In genomic region chr3:4669971-4670370, GRCm38 (mm10) we compare ENCODE assay signal across 26 mouse cellular contexts.
DNase-seq lines count a peak whose midpoint lies in the region; ATAC-seq and TF ChIP-seq lines count a peak whose summit lies in the region.
"Had no signal": no experiment of that assay in that cellular context is flagged by ENCODE, and none has a peak within 500 bp of the region (broad histone marks: within the 10 kb centered on the region; RNA-seq: fewer than 3 reads in every experiment).

No protein-coding gene starts in this region.

- H3K27ac ChIP-seq in hindbrain, embryonic 14.5 days, result no peak overlapping the region
- no peak overlapping the region for H3K27ac ChIP-seq in hindbrain, embryonic 12.5 days
- H3K27ac ChIP-seq in midbrain, embryonic 15.5 days, result no peak overlapping the region
- no peak overlapping the region for H3K27ac ChIP-seq in midbrain, embryonic 10.5 days (replicated peaks)
- no peak overlapping the region for H3K27ac ChIP-seq in midbrain, postnatal 0 days (ENCODE audit: low read depth, low read length)
- H3K27ac ChIP-seq: embryonic facial prominence, embryonic 10.5 days; heart, adult 2 months; heart, embryonic 13.5 days; hindbrain, embryonic 13.5 days; kidney, postnatal 0 days; limb, embryonic 13.5 days; liver, embryonic 12.5 days; neural tube, embryonic 15.5 days had no signal

- H3K27me3 ChIP-seq in hindbrain, embryonic 14.5 days (ENCODE audit: control insufficient read depth, insufficient read depth, low read length), result no peaks in the 10 kb centered on the region
- H3K27me3 ChIP-seq in hindbrain, embryonic 12.5 days, result no peaks in the 10 kb centered on the region
- no peaks in the 10 kb centered on the region for H3K27me3 ChIP-seq in midbrain, embryonic 15.5 days (replicated peaks)
- H3K27me3 ChIP-seq in midbrain, embryonic 10.5 days (ENCODE audit: low read depth, poor library complexity, severe bottlenecking), result no peaks in the 10 kb centered on the region
- no peaks in the 10 kb centered on the region for H3K27me3 ChIP-seq in midbrain, postnatal 0 days (ENCODE audit: insufficient read depth, low read length)
- H3K27me3 ChIP-seq: heart, embryonic 13.5 days; hindbrain, embryonic 13.5 days; limb, embryonic 13.5 days; liver, embryonic 12.5 days; neural tube, embryonic 15.5 days had no signal

- H3K4me1 ChIP-seq in hindbrain, embryonic 14.5 days (replicated peaks; ENCODE audit: control insufficient read depth, insufficient read depth, low read length), result no peaks in the 10 kb centered on the region
- H3K4me1 ChIP-seq in hindbrain, embryonic 12.5 days, result no peaks in the 10 kb centered on the region
- H3K4me1 ChIP-seq in midbrain, embryonic 15.5 days, result no peaks in the 10 kb centered on the region
- no peaks in the 10 kb centered on the region for H3K4me1 ChIP-seq in midbrain, embryonic 10.5 days
- no peaks in the 10 kb centered on the region for H3K4me1 ChIP-seq in midbrain, postnatal 0 days (ENCODE audit: insufficient read depth, low read length)
- H3K4me1 ChIP-seq: embryonic facial prominence, embryonic 10.5 days; heart, embryonic 13.5 days; hindbrain, embryonic 13.5 days; limb, embryonic 13.5 days; liver, embryonic 12.5 days; neural tube, embryonic 15.5 days had no signal

- H3K4me2 ChIP-seq in hindbrain, embryonic 14.5 days (replicated peaks), result no peak overlapping the region
- no peak overlapping the region for H3K4me2 ChIP-seq in hindbrain, embryonic 12.5 days (replicated peaks)
- H3K4me2 ChIP-seq in midbrain, embryonic 15.5 days, result no peak overlapping the region
- H3K4me2 ChIP-seq in midbrain, postnatal 0 days (ENCODE audit: low read depth, low read length, poor library complexity, severe bottlenecking), result no peak overlapping the region
- H3K4me2 ChIP-seq: heart, embryonic 13.5 days; hindbrain, embryonic 13.5 days; limb, embryonic 13.5 days; liver, embryonic 12.5 days; neural tube, embryonic 15.5 days had no signal

- H3K36me3 ChIP-seq in hindbrain, embryonic 14.5 days (replicated peaks; ENCODE audit: control insufficient read depth, insufficient read depth), result no peaks in the 10 kb centered on the region
- H3K36me3 ChIP-seq in hindbrain, embryonic 12.5 days, result no peaks in the 10 kb centered on the region
- H3K36me3 ChIP-seq in midbrain, embryonic 15.5 days (replicated peaks), result no peaks in the 10 kb centered on the region
- H3K36me3 ChIP-seq in midbrain, embryonic 10.5 days, result no peaks in the 10 kb centered on the region
- no peaks in the 10 kb centered on the region for H3K36me3 ChIP-seq in midbrain, postnatal 0 days (ENCODE audit: insufficient read depth, low read length)
- H3K36me3 ChIP-seq: embryonic facial prominence, embryonic 10.5 days; heart, embryonic 13.5 days; hindbrain, embryonic 13.5 days; limb, embryonic 13.5 days; liver, embryonic 12.5 days; neural tube, embryonic 15.5 days had no signal

- TF ChIP-seq CTCF in midbrain, postnatal 0 days (IDR thresholded peaks at IDR 0.05), result no peak

- no peak for ATAC-seq in hindbrain, embryonic 14.5 days (ENCODE audit: low FRiP score)
- ATAC-seq in hindbrain, embryonic 12.5 days (ENCODE audit: low FRiP score), result no peak
- peak; percentile 79 for ATAC-seq in midbrain, embryonic 15.5 days (replicated peaks)
- ATAC-seq in midbrain, postnatal 0 days (ENCODE audit: low FRiP score), result no peak
- ATAC-seq: activated CD4-positive, CD25-positive, alpha-beta regulatory T cell, adult 4 months; liver, embryonic 12.5 days had no signal

- peak; percentile 12 for DNase-seq in embryo, embryonic 11 days
- no peak for DNase-seq in embryo, embryonic 9.5 days (ENCODE audit: extremely low spot score)
- DNase-seq in hindbrain, embryonic 14.5 days (ENCODE audit: low spot score), result peak; percentile 28
- DNase-seq in midbrain, embryonic 10.5 days (ENCODE audit: low spot score), result no peak
- peak; percentile 15 for DNase-seq in midbrain, postnatal 0 days (ENCODE audit: low spot score)
- DNase-seq: adrenal gland, adult 8-10 months; cerebellum, adult 8-10 months; gastrocnemius, postnatal 36 days; heart, adult 2 months; heart, postnatal 14 days; kidney, adult 2 months; layer of hippocampus, adult 9-11 months; lung, adult 18-20 months; lung, postnatal 10 days; right cerebral cortex, postnatal 14 days; thymus, postnatal 36 days had no signal

- H3K9me3 ChIP-seq in hindbrain, embryonic 14.5 days (ENCODE audit: control insufficient read depth, low read length), result no peaks in the 10 kb centered on the region
- no peaks in the 10 kb centered on the region for H3K9me3 ChIP-seq in hindbrain, embryonic 12.5 days (replicated peaks)
- no peaks in the 10 kb centered on the region for H3K9me3 ChIP-seq in midbrain, embryonic 15.5 days
- no peaks in the 10 kb centered on the region for H3K9me3 ChIP-seq in midbrain, embryonic 10.5 days (replicated peaks)
- no peaks in the 10 kb centered on the region for H3K9me3 ChIP-seq in midbrain, postnatal 0 days (ENCODE audit: low read length)
- H3K9me3 ChIP-seq: embryonic facial prominence, embryonic 10.5 days; hindbrain, embryonic 13.5 days; limb, embryonic 13.5 days; liver, embryonic 12.5 days; neural tube, embryonic 15.5 days had no signal

- H3K9ac ChIP-seq in hindbrain, embryonic 14.5 days, result no peak overlapping the region
- no peak overlapping the region for H3K9ac ChIP-seq in hindbrain, embryonic 12.5 days
- no peak overlapping the region for H3K9ac ChIP-seq in midbrain, embryonic 15.5 days
- no peak overlapping the region for H3K9ac ChIP-seq in midbrain, postnatal 0 days (replicated peaks; ENCODE audit: low read length, poor library complexity, severe bottlenecking)
- H3K9ac ChIP-seq: heart, embryonic 13.5 days; hindbrain, embryonic 13.5 days; limb, embryonic 13.5 days; liver, embryonic 12.5 days; neural tube, embryonic 15.5 days had no signal

- 92% methylated on average over 1 of the region's 1 CpGs for WGBS in hindbrain, embryonic 14.5 days
- 90% methylated on average over 1 of the region's 1 CpGs for WGBS in hindbrain, embryonic 12.5 days
- WGBS in midbrain, embryonic 15.5 days, result 91% methylated on average over 1 of the region's 1 CpGs
- WGBS in midbrain, embryonic 10.5 days, result 95% methylated on average over 1 of the region's 1 CpGs
- WGBS in midbrain, postnatal 0 days, result 81% methylated on average over 1 of the region's 1 CpGs

- H3K4me3 ChIP-seq in hindbrain, embryonic 14.5 days (replicated peaks; ENCODE audit: low read length), result no peak overlapping the region
- H3K4me3 ChIP-seq in hindbrain, embryonic 12.5 days, result no peak overlapping the region
- no peak overlapping the region for H3K4me3 ChIP-seq in midbrain, embryonic 15.5 days
- H3K4me3 ChIP-seq in midbrain, embryonic 10.5 days, result no peak overlapping the region
- no peak overlapping the region for H3K4me3 ChIP-seq in midbrain, postnatal 0 days (ENCODE audit: low read depth, low read length)
- H3K4me3 ChIP-seq: embryonic facial prominence, embryonic 10.5 days; heart, adult 2 months; heart, embryonic 13.5 days; hindbrain, embryonic 13.5 days; limb, embryonic 13.5 days; liver, embryonic 12.5 days; neural tube, embryonic 15.5 days had no signal

Comparison
In these comparisons a context has a peak if more than half of its experiments do, and no peak if none do; other contexts are left out.
1. DNase-seq: peak in embryo, embryonic 11 days (single experiment), hindbrain, embryonic 14.5 days (single experiment) and midbrain, postnatal 0 days (single experiment); none in embryo, embryonic 9.5 days (single experiment) and midbrain, embryonic 10.5 days (single experiment).